Mouse (Mus musculus): ENCODE measurements around the gene C1ql4. TPM values are rescaled to one million over a fixed set of nuclear protein-coding genes. Genes with fewer than 3 reads are reported as not detected.

Gene C1ql4
- total RNA-seq, 1 experiment from 2014 or later: not detected

GRCm38 (mm10) chr15:99105238-99105637, 17.6 kb upstream of the C1ql4 start:
- no peak for ATAC-seq (ENCODE audit: extremely low read depth, insufficient number of reproducible peaks, low FRiP score, poor library complexity, severe bottlenecking)

- no peak for ATAC-seq (ENCODE audit: extremely low read depth, insufficient number of reproducible peaks, low FRiP score, poor library complexity, severe bottlenecking)
Measured at GRCm38 (mm10) chr15:99099984-99100383, 12.4 kb upstream of the C1ql4 start.

- ATAC-seq (ENCODE audit: extremely low read depth, insufficient number of reproducible peaks, low FRiP score, poor library complexity, severe bottlenecking): no peak
Measured at GRCm38 (mm10) chr15:99099139-99099556, 11.5 kb upstream of the C1ql4 start.

GRCm38 (mm10) chr15:99098493-99098861, 10.9 kb upstream of the C1ql4 start:
- ATAC-seq (ENCODE audit: extremely low read depth, insufficient number of reproducible peaks, low FRiP score, poor library complexity, severe bottlenecking): no peak

- ATAC-seq (ENCODE audit: extremely low read depth, insufficient number of reproducible peaks, low FRiP score, poor library complexity, severe bottlenecking): no peak
Measured at GRCm38 (mm10) chr15:99097840-99098492, 10.3 kb upstream of the C1ql4 start.

GRCm38 (mm10) chr15:99096831-99097500, 9.3 kb upstream of the C1ql4 start:
- ATAC-seq (ENCODE audit: extremely low read depth, insufficient number of reproducible peaks, low FRiP score, poor library complexity, severe bottlenecking): no peak

- no peak for ATAC-seq (ENCODE audit: extremely low read depth, insufficient number of reproducible peaks, low FRiP score, poor library complexity, severe bottlenecking)
Measured at GRCm38 (mm10) chr15:99096061-99096793, 8.6 kb upstream of the C1ql4 start.

- ATAC-seq (ENCODE audit: extremely low read depth, insufficient number of reproducible peaks, low FRiP score, poor library complexity, severe bottlenecking): no peak
Measured at GRCm38 (mm10) chr15:99095356-99095755, 7.7 kb upstream of the C1ql4 start.

- no peak for ATAC-seq (ENCODE audit: extremely low read depth, insufficient number of reproducible peaks, low FRiP score, poor library complexity, severe bottlenecking)
Measured at GRCm38 (mm10) chr15:99094631-99095270, 7.1 kb upstream of the C1ql4 start.

- no peak for ATAC-seq (ENCODE audit: extremely low read depth, insufficient number of reproducible peaks, low FRiP score, poor library complexity, severe bottlenecking)
Measured at GRCm38 (mm10) chr15:99093291-99094258, 6.0 kb upstream of the C1ql4 start.

GRCm38 (mm10) chr15:99092870-99093269, 5.3 kb upstream of the C1ql4 start, which contains the start of gene Dnajc22:
TSS of gene Dnajc22 (plus strand) at chr15:99093170.
- ATAC-seq (ENCODE audit: extremely low read depth, insufficient number of reproducible peaks, low FRiP score, poor library complexity, severe bottlenecking): no peak

- no peak for ATAC-seq (ENCODE audit: extremely low read depth, insufficient number of reproducible peaks, low FRiP score, poor library complexity, severe bottlenecking)
Measured at GRCm38 (mm10) chr15:99089069-99089468, 1.5 kb upstream of the C1ql4 start.

- peak; percentile 53 for ATAC-seq (ENCODE audit: extremely low read depth, insufficient number of reproducible peaks, low FRiP score, poor library complexity, severe bottlenecking)
Measured at GRCm38 (mm10) chr15:99088292-99088691, 675 bp upstream of the C1ql4 start.

GRCm38 (mm10) chr15:99085997-99086396, 1.6 kb downstream of the C1ql4 start:
- no peak for ATAC-seq (ENCODE audit: extremely low read depth, insufficient number of reproducible peaks, low FRiP score, poor library complexity, severe bottlenecking)

- ATAC-seq (ENCODE audit: extremely low read depth, insufficient number of reproducible peaks, low FRiP score, poor library complexity, severe bottlenecking): no peak
Measured at GRCm38 (mm10) chr15:99084618-99085017, 3.0 kb downstream of the C1ql4 start.

GRCm38 (mm10) chr15:99083867-99084557, 3.6 kb downstream of the C1ql4 start:
- no peak for ATAC-seq (ENCODE audit: extremely low read depth, insufficient number of reproducible peaks, low FRiP score, poor library complexity, severe bottlenecking)

GRCm38 (mm10) chr15:99083258-99083657, 4.4 kb downstream of the C1ql4 start:
- ATAC-seq (ENCODE audit: extremely low read depth, insufficient number of reproducible peaks, low FRiP score, poor library complexity, severe bottlenecking): no peak

- ATAC-seq (ENCODE audit: extremely low read depth, insufficient number of reproducible peaks, low FRiP score, poor library complexity, severe bottlenecking): no peak
Measured at GRCm38 (mm10) chr15:99082840-99083239, 4.8 kb downstream of the C1ql4 start.
